Mouse (Mus musculus): Measurements from ENCODE around the gene Dntt. TPM values are rescaled to one million over a fixed set of nuclear protein-coding genes. Genes with fewer than 3 reads are reported as not detected.

Dntt gene
- total RNA-seq, 1 experiment = not detected

DNA sequence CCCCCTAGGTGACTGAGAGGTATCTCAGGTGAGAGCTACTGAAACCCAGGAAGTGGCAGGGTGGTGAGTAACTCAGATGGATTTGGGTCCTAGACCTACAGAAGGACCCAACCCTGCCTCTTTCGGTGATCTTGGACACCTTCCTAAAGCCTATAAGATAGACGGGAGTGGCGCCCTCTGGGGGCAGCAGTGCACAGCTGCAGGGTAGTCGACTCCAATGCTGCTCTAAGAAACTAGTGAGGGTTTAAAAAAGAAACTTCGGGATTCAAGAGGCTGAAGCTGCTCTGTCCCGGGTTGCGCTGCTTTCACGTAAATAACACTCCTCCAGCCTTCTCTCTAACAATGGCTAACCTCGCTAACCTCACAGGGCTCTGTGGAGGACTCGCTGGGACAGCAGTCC lies 24.5 kb downstream of the Dntt start:
- Histone ChIP-seq H3K36me3 (ENCODE audit: control insufficient read depth, insufficient read depth, low read length, poor library complexity, severe bottlenecking) (no peaks in the 10 kb centered on the region), H3K9ac (ENCODE audit: insufficient read depth, low read depth, low read length, poor library complexity, severe bottlenecking) (no peak overlapping the region), H3K4me3 (ENCODE audit: insufficient read depth in 1 of 2, low read depth in 1 of 2, low read length in 2 of 2, poor library complexity in 1 of 2, severe bottlenecking in 1 of 2) (no peak overlapping the region), H3K9me3 (ENCODE audit: control insufficient read depth, insufficient read depth, low read depth, low read length) (no peaks in the 10 kb centered on the region), H3K4me1 (ENCODE audit: control insufficient read depth in 2 of 2, insufficient read depth in 2 of 2, low read length in 2 of 2, poor library complexity in 1 of 2) (no peaks in the 10 kb centered on the region), H3K27ac (ENCODE audit: insufficient read depth, low read depth, low read length, poor library complexity, severe bottlenecking) (no peak overlapping the region)
- TF ChIP-seq HCFC1 (IDR thresholded peaks at IDR 0.05; ENCODE audit: borderline replicate concordance, insufficient read depth, low read length) = no peak
- TF ChIP-seq CHD2 (IDR thresholded peaks at IDR 0.05; ENCODE audit: low read depth, low read length) = no peak
- no peak for TF ChIP-seq MAFK (IDR thresholded peaks at IDR 0.05; ENCODE audit: insufficient read depth, low read depth, low read length)
- TF ChIP-seq ZNF384 (IDR thresholded peaks at IDR 0.05; ENCODE audit: low read depth, low read length) = no peak
- no peak for TF ChIP-seq ZC3H11A (IDR thresholded peaks at IDR 0.05; ENCODE audit: borderline replicate concordance, low read depth, low read length)
- DNase-seq (ENCODE audit: low read depth, low spot score) = peak; percentile 69
- in situ Hi-C loops (cut with MboI; ENCODE audit: low sequenced_read_pairs in 2 of 2, unreplicated experiment in 2 of 2) = no loop called here

DNA sequence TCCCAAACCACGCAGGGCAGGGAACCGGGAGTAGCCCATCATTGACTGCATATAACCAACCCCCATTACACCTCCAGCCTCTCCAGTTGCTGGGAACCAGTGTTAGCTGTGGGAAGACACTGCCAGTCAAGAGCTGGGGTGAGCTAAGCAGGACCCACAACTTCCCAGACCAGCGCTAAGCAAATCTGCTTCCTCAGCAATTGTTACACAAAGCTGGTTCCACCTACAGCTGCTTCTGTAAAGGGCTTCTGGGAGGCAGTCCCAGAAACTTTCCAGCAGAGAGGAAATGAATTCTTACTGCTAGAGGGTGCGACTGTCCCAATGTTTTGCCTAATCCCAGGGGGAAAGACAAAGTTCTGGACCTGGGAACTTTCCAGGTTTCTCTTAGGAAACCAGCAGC lies 25.6 kb downstream of the Dntt start:
- DNase-seq (ENCODE audit: low read depth, low spot score) = no peak
- Histone ChIP-seq H3K9ac (ENCODE audit: insufficient read depth, low read depth, low read length, poor library complexity, severe bottlenecking) (no peak overlapping the region), H3K36me3 (ENCODE audit: control insufficient read depth, insufficient read depth, low read length, poor library complexity, severe bottlenecking) (no peaks in the 10 kb centered on the region), H3K4me1 (ENCODE audit: control insufficient read depth in 2 of 2, insufficient read depth in 2 of 2, low read length in 2 of 2, poor library complexity in 1 of 2) (no peaks in the 10 kb centered on the region), H3K4me3 (ENCODE audit: insufficient read depth in 1 of 2, low read depth in 1 of 2, low read length in 2 of 2, poor library complexity in 1 of 2, severe bottlenecking in 1 of 2) (no peak overlapping the region), H3K9me3 (ENCODE audit: control insufficient read depth, insufficient read depth, low read depth, low read length) (no peaks in the 10 kb centered on the region), H3K27ac (ENCODE audit: insufficient read depth, low read depth, low read length, poor library complexity, severe bottlenecking) (no peak overlapping the region)
- in situ Hi-C loops (cut with MboI; ENCODE audit: low sequenced_read_pairs in 2 of 2, unreplicated experiment in 2 of 2) = no loop called here
- TF ChIP-seq ZC3H11A (IDR thresholded peaks at IDR 0.05; ENCODE audit: borderline replicate concordance, low read depth, low read length) = no peak
- TF ChIP-seq MAFK (IDR thresholded peaks at IDR 0.05; ENCODE audit: insufficient read depth, low read depth, low read length) = peak; percentile 67; the same call in 1 of the 2 replicates
- no peak for TF ChIP-seq HCFC1 (IDR thresholded peaks at IDR 0.05; ENCODE audit: borderline replicate concordance, insufficient read depth, low read length)
- TF ChIP-seq ZNF384 (IDR thresholded peaks at IDR 0.05; ENCODE audit: low read depth, low read length) = no peak
- no peak for TF ChIP-seq CHD2 (IDR thresholded peaks at IDR 0.05; ENCODE audit: low read depth, low read length)

DNA sequence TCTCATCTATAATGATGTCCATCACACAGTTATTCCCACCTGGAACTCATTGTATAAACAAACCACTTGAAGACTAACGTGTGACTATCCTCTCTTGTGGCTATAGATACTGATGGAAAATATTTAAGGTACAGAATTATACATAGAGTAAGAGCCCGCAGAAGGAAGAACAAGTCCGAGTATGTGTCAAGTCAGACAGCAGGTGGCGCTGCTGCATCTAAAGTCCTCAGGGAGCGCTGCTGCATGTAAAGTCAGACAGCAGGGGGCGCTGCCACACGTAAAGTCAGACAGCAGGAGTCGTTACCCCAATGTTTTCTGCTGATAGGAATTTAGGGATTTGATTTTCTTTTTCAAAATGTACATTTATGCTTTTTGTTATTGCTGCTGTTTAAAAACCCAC lies 42.4 kb downstream of the Dntt start:
- Histone ChIP-seq H3K27ac (ENCODE audit: insufficient read depth, low read depth, low read length, poor library complexity, severe bottlenecking) (no peak overlapping the region), H3K9me3 (ENCODE audit: control insufficient read depth, insufficient read depth, low read depth, low read length) (no peaks in the 10 kb centered on the region), H3K4me1 (ENCODE audit: control insufficient read depth in 2 of 2, insufficient read depth in 2 of 2, low read length in 2 of 2, poor library complexity in 1 of 2) (no peaks in the 10 kb centered on the region), H3K4me3 (ENCODE audit: insufficient read depth in 1 of 2, low read depth in 1 of 2, low read length in 2 of 2, poor library complexity in 1 of 2, severe bottlenecking in 1 of 2) (no peak overlapping the region), H3K9ac (ENCODE audit: insufficient read depth, low read depth, low read length, poor library complexity, severe bottlenecking) (no peak overlapping the region), H3K36me3 (ENCODE audit: control insufficient read depth, insufficient read depth, low read length, poor library complexity, severe bottlenecking) (no peaks in the 10 kb centered on the region)
- in situ Hi-C loops (cut with MboI; ENCODE audit: low sequenced_read_pairs in 2 of 2, unreplicated experiment in 2 of 2) = no loop called here
- peak; percentile 95 for DNase-seq (ENCODE audit: low read depth, low spot score)
- peak; percentile 74 for TF ChIP-seq ZC3H11A (IDR thresholded peaks at IDR 0.05; ENCODE audit: borderline replicate concordance, low read depth, low read length)
- no peak for TF ChIP-seq CHD2 (IDR thresholded peaks at IDR 0.05; ENCODE audit: low read depth, low read length)

DNA sequence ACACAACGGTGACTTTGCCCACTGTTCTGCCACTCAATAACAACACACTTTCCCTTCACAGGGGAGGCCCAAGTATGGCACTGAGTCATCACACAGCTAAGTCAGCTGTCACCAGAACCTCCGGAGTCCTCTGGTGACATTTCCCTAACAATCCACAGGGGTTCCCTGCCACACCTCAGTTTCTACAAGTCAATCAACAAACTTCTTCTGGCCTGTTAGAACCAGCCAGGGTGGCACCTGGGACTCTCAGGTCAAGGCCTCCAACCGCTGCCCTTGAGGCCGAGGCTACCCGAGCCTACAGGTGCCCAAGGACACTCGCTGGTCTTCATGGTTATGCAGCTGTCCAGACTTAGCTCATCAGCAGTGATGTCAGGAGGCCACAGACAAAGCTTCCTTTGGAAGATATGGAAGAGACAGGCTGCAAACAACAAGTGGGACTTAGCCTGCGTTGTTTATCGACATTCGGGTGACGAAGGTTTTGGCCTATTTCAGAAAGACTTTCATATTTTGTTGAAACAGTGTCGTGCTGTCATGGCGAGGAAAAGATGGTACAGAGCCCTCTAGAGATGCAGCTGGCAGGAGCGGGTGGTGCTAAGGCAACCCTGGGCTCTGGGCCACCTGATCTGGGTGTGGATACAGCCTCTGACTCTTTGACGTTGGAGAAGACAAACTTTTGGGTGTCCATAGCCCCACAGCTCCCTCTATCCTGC lies 44.8 kb downstream of the Dntt start:
- Histone ChIP-seq H3K9ac (ENCODE audit: insufficient read depth, low read depth, low read length, poor library complexity, severe bottlenecking) (no peak overlapping the region), H3K4me1 (ENCODE audit: control insufficient read depth in 2 of 2, insufficient read depth in 2 of 2, low read length in 2 of 2, poor library complexity in 1 of 2) (no peaks in the 10 kb centered on the region), H3K9me3 (ENCODE audit: control insufficient read depth, insufficient read depth, low read depth, low read length) (no peaks in the 10 kb centered on the region), H3K27ac (ENCODE audit: insufficient read depth, low read depth, low read length, poor library complexity, severe bottlenecking) (no peak overlapping the region), H3K4me3 (ENCODE audit: insufficient read depth in 1 of 2, low read depth in 1 of 2, low read length in 2 of 2, poor library complexity in 1 of 2, severe bottlenecking in 1 of 2) (no peak overlapping the region), H3K36me3 (ENCODE audit: control insufficient read depth, insufficient read depth, low read length, poor library complexity, severe bottlenecking) (no peaks in the 10 kb centered on the region)
- in situ Hi-C loops (cut with MboI; ENCODE audit: low sequenced_read_pairs in 2 of 2, unreplicated experiment in 2 of 2) = no loop called here
- TF ChIP-seq MAFK (IDR thresholded peaks at IDR 0.05; ENCODE audit: insufficient read depth, low read depth, low read length) (no peak), ZC3H11A (IDR thresholded peaks at IDR 0.05; ENCODE audit: borderline replicate concordance, low read depth, low read length) (no peak), CHD2 (IDR thresholded peaks at IDR 0.05; ENCODE audit: low read depth, low read length) (no peak), ZNF384 (IDR thresholded peaks at IDR 0.05; ENCODE audit: low read depth, low read length) (no peak), HCFC1 (IDR thresholded peaks at IDR 0.05; ENCODE audit: borderline replicate concordance, insufficient read depth, low read length) (no peak)
- DNase-seq (ENCODE audit: low read depth, low spot score) = no peak

DNA sequence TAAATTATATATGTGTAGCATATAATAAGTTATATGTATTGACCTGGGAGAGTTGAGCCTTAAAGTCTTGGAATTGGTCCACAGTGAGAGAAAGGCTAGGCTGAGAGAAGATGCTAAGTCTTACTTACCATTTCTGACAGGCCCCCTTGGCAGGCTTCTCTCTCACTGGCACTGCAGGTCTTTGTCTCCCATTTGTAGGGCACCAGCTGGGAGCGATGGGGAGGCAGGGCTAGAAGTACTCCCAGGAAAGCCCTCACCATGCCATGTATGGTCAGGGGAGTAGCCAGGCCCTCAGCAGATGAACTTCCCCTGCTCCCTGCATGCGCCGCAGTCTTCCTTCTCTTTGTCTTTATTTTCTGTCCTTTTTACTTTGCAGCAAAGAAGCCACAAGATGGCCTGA lies 47.8 kb downstream of the Dntt start, which contains the start of gene Opalin:
Opalin (minus strand) TSS at position 208 of the 400 bp plus-strand sequence.
- H3K36me3 ChIP-seq (ENCODE audit: control insufficient read depth, insufficient read depth, low read length, poor library complexity, severe bottlenecking) = no peaks in the 10 kb centered on the region
- in situ Hi-C loops (cut with MboI; ENCODE audit: low sequenced_read_pairs in 2 of 2, unreplicated experiment in 2 of 2) = no loop called here
- H3K4me1 ChIP-seq (ENCODE audit: control insufficient read depth in 2 of 2, insufficient read depth in 2 of 2, low read length in 2 of 2, poor library complexity in 1 of 2) = no peaks in the 10 kb centered on the region
- H3K4me3 ChIP-seq (ENCODE audit: insufficient read depth in 1 of 2, low read depth in 1 of 2, low read length in 2 of 2, poor library complexity in 1 of 2, severe bottlenecking in 1 of 2) = no peak within 1 kb of the TSS
- no peak within 1 kb of the TSS for H3K27ac ChIP-seq (ENCODE audit: insufficient read depth, low read depth, low read length, poor library complexity, severe bottlenecking)
- DNase-seq (ENCODE audit: low read depth, low spot score) = no peak
- no peak within 1 kb of the TSS for H3K9ac ChIP-seq (ENCODE audit: insufficient read depth, low read depth, low read length, poor library complexity, severe bottlenecking)
- no peak for TF ChIP-seq HCFC1 (IDR thresholded peaks at IDR 0.05; ENCODE audit: borderline replicate concordance, insufficient read depth, low read length)
- no peak for TF ChIP-seq CHD2 (IDR thresholded peaks at IDR 0.05; ENCODE audit: low read depth, low read length)
- TF ChIP-seq MAFK (IDR thresholded peaks at IDR 0.05; ENCODE audit: insufficient read depth, low read depth, low read length) = no peak
- no peak for TF ChIP-seq ZC3H11A (IDR thresholded peaks at IDR 0.05; ENCODE audit: borderline replicate concordance, low read depth, low read length)
- no peak for TF ChIP-seq ZNF384 (IDR thresholded peaks at IDR 0.05; ENCODE audit: low read depth, low read length)
- H3K9me3 ChIP-seq (ENCODE audit: control insufficient read depth, insufficient read depth, low read depth, low read length) = no peaks in the 10 kb centered on the region
